Mouse (Mus musculus): Measurements from ENCODE around the gene Nfat5. TPM values are rescaled to one million over a fixed set of nuclear protein-coding genes. Genes with fewer than 3 reads are reported as not detected.

Gene Nfat5
- polyA plus RNA-seq, 1 experiment from 2014 or later, result 8.6 TPM

GRCm38 (mm10) chr8:107386642-107387041, 93.4 kb downstream of the Nfat5 start:
- no peaks in the 10 kb centered on the region for H3K36me3 ChIP-seq
- H3K4me2 ChIP-seq (replicated peaks), result no peak overlapping the region
- H3K4me3 ChIP-seq (replicated peaks), result no peak overlapping the region
- H3K9me3 ChIP-seq, result no peaks in the 10 kb centered on the region
- no peaks in the 10 kb centered on the region for H3K27me3 ChIP-seq (replicated peaks)
- no peak for ATAC-seq
- H3K4me1 ChIP-seq (replicated peaks), result peaks cover 12% of the 10 kb centered on the region
- no peak overlapping the region for H3K9ac ChIP-seq
- H3K27ac ChIP-seq, result no peak overlapping the region
- WGBS, result 29% methylated on average over 3 of the region's 3 CpGs

GRCm38 (mm10) chr8:107387861-107388260, 94.6 kb downstream of the Nfat5 start:
- 70% methylated on average over 5 of the region's 5 CpGs for WGBS
- no peak for ATAC-seq
- Histone ChIP-seq H3K9me3 (no peaks in the 10 kb centered on the region), H3K27ac (no peak overlapping the region), H3K27me3 (replicated peaks) (no peaks in the 10 kb centered on the region), H3K36me3 (no peaks in the 10 kb centered on the region), H3K4me2 (replicated peaks) (no peak overlapping the region), H3K9ac (no peak overlapping the region), H3K4me3 (replicated peaks) (no peak overlapping the region), H3K4me1 (replicated peaks) (peaks cover 12% of the 10 kb centered on the region)

- Histone ChIP-seq H3K4me3 (replicated peaks) (no peak overlapping the region), H3K4me2 (replicated peaks) (no peak overlapping the region), H3K27me3 (replicated peaks) (no peaks in the 10 kb centered on the region), H3K27ac (no peak overlapping the region), H3K4me1 (replicated peaks) (peaks cover 10% of the 10 kb centered on the region), H3K9me3 (no peaks in the 10 kb centered on the region), H3K36me3 (no peaks in the 10 kb centered on the region), H3K9ac (no peak overlapping the region)
- no peak for ATAC-seq
- 58% methylated on average over 8 of the region's 8 CpGs for WGBS
Observed at GRCm38 (mm10) chr8:107389557-107389956, 96.3 kb downstream of the Nfat5 start.

GRCm38 (mm10) chr8:107390476-107391135, 97.3 kb downstream of the Nfat5 start:
- H3K27me3 ChIP-seq (replicated peaks), result no peaks in the 10 kb centered on the region
- H3K4me3 ChIP-seq (replicated peaks), result no peak overlapping the region
- no peak overlapping the region for H3K9ac ChIP-seq
- no peaks in the 10 kb centered on the region for H3K36me3 ChIP-seq
- H3K9me3 ChIP-seq, result no peaks in the 10 kb centered on the region
- 91% methylated on average over 16 of the region's 16 CpGs for WGBS
- peaks cover 9% of the 10 kb centered on the region for H3K4me1 ChIP-seq (replicated peaks)
- peak; percentile 85 for ATAC-seq
- no peak overlapping the region for H3K27ac ChIP-seq
- H3K4me2 ChIP-seq (replicated peaks), result no peak overlapping the region

GRCm38 (mm10) chr8:107391136-107391516, 97.9 kb downstream of the Nfat5 start:
- H3K9me3 ChIP-seq, result no peaks in the 10 kb centered on the region
- H3K9ac ChIP-seq, result no peak overlapping the region
- H3K4me1 ChIP-seq (replicated peaks), result peaks cover 9% of the 10 kb centered on the region
- 79% methylated on average over 4 of the region's 4 CpGs for WGBS
- H3K27me3 ChIP-seq (replicated peaks), result no peaks in the 10 kb centered on the region
- no peak overlapping the region for H3K4me2 ChIP-seq (replicated peaks)
- no peak overlapping the region for H3K27ac ChIP-seq
- no peak overlapping the region for H3K4me3 ChIP-seq (replicated peaks)
- peak; percentile 46 for ATAC-seq
- no peaks in the 10 kb centered on the region for H3K36me3 ChIP-seq

GRCm38 (mm10) chr8:107395397-107395796, 102.1 kb downstream of the Nfat5 start:
- no peaks in the 10 kb centered on the region for H3K9me3 ChIP-seq
- no peaks in the 10 kb centered on the region for H3K4me1 ChIP-seq (replicated peaks)

GRCm38 (mm10) chr8:107396106-107396670, 102.9 kb downstream of the Nfat5 start:
- Histone ChIP-seq H3K36me3 (no peaks in the 10 kb centered on the region), H3K4me3 (replicated peaks) (no peak overlapping the region), H3K9ac (no peak overlapping the region), H3K4me2 (replicated peaks) (no peak overlapping the region), H3K27ac (no peak overlapping the region), H3K27me3 (replicated peaks) (no peaks in the 10 kb centered on the region), H3K4me1 (replicated peaks) (no peaks in the 10 kb centered on the region), H3K9me3 (no peaks in the 10 kb centered on the region)
- no peak for ATAC-seq
- 89% methylated on average over 10 of the region's 10 CpGs for WGBS

More at GRCm38 (mm10) chr8:107395397-107395796, 102.1 kb downstream of the Nfat5 start:
- Histone ChIP-seq H3K9ac (no peak overlapping the region), H3K27me3 (replicated peaks) (no peaks in the 10 kb centered on the region), H3K36me3 (no peaks in the 10 kb centered on the region), H3K27ac (no peak overlapping the region), H3K4me2 (replicated peaks) (no peak overlapping the region), H3K4me3 (replicated peaks) (no peak overlapping the region)
- no peak for ATAC-seq

GRCm38 (mm10) chr8:107397665-107398064, 104.4 kb downstream of the Nfat5 start:
- no peaks in the 10 kb centered on the region for H3K27me3 ChIP-seq (replicated peaks)
- no peaks in the 10 kb centered on the region for H3K36me3 ChIP-seq
- H3K27ac ChIP-seq, result no peak overlapping the region
- no peak overlapping the region for H3K4me2 ChIP-seq (replicated peaks)
- no peaks in the 10 kb centered on the region for H3K9me3 ChIP-seq
- no peak overlapping the region for H3K9ac ChIP-seq
- H3K4me3 ChIP-seq (replicated peaks), result no peak overlapping the region
- peaks cover 1% of the 10 kb centered on the region; the same call in 1 of the 2 replicates for H3K4me1 ChIP-seq (replicated peaks)
- WGBS, result 41% methylated on average over 12 of the region's 12 CpGs
- ATAC-seq, result no peak

- ATAC-seq, result no peak
- no peak overlapping the region for H3K9ac ChIP-seq
- peaks cover 10% of the 10 kb centered on the region for H3K4me1 ChIP-seq (replicated peaks)
- WGBS, result 43% methylated on average over 9 of the region's 9 CpGs
- no peaks in the 10 kb centered on the region for H3K27me3 ChIP-seq (replicated peaks)
- H3K9me3 ChIP-seq, result no peaks in the 10 kb centered on the region
- H3K36me3 ChIP-seq, result no peaks in the 10 kb centered on the region
- H3K27ac ChIP-seq, result no peak overlapping the region
- H3K4me2 ChIP-seq (replicated peaks), result no peak overlapping the region
- H3K4me3 ChIP-seq (replicated peaks), result no peak overlapping the region
Observed at GRCm38 (mm10) chr8:107399495-107399894, 106.2 kb downstream of the Nfat5 start.

GRCm38 (mm10) chr8:107401866-107402265, 108.6 kb downstream of the Nfat5 start:
- no peak overlapping the region for H3K4me2 ChIP-seq (replicated peaks)
- WGBS, result 75% methylated on average over 5 of the region's 5 CpGs
- H3K9ac ChIP-seq, result no peak overlapping the region
- no peak overlapping the region for H3K27ac ChIP-seq
- H3K36me3 ChIP-seq, result no peaks in the 10 kb centered on the region
- no peaks in the 10 kb centered on the region for H3K27me3 ChIP-seq (replicated peaks)
- no peaks in the 10 kb centered on the region for H3K9me3 ChIP-seq
- peaks cover 10% of the 10 kb centered on the region for H3K4me1 ChIP-seq (replicated peaks)
- H3K4me3 ChIP-seq (replicated peaks), result no peak overlapping the region
- no peak for ATAC-seq

GRCm38 (mm10) chr8:107403038-107403781, 109.9 kb downstream of the Nfat5 start, which contains the start of gene Nqo1:
Nqo1 (minus strand) TSS chr8:107403206.
- peaks cover 10% of the 10 kb centered on the region for H3K4me1 ChIP-seq (replicated peaks)
- peak; percentile 94 for ATAC-seq
- no peak within 1 kb of the TSS; the same call in 1 of the 2 replicates for H3K27ac ChIP-seq
- no peak within 1 kb of the TSS for H3K9ac ChIP-seq
- no peaks in the 10 kb centered on the region for H3K9me3 ChIP-seq
- H3K4me2 ChIP-seq (replicated peaks), result peak within 1 kb of the TSS; percentile 63
- no peaks in the 10 kb centered on the region for H3K27me3 ChIP-seq (replicated peaks)
- peak within 1 kb of the TSS; percentile 31 for H3K4me3 ChIP-seq (replicated peaks)
- WGBS, result 14% methylated on average over 22 of the region's 22 CpGs
- no peaks in the 10 kb centered on the region for H3K36me3 ChIP-seq

GRCm38 (mm10) chr8:107404057-107404456, 110.8 kb downstream of the Nfat5 start:
- no peak for ATAC-seq
- Histone ChIP-seq H3K27ac (no peak overlapping the region), H3K4me3 (replicated peaks) (no peak overlapping the region), H3K4me2 (replicated peaks) (no peak overlapping the region), H3K9me3 (no peaks in the 10 kb centered on the region), H3K9ac (no peak overlapping the region), H3K36me3 (no peaks in the 10 kb centered on the region), H3K4me1 (replicated peaks) (peaks cover 10% of the 10 kb centered on the region), H3K27me3 (replicated peaks) (no peaks in the 10 kb centered on the region)
- WGBS, result 68% methylated on average over 4 of the region's 4 CpGs

Measured in intestine, embryonic 15.5 days (tissue).